Mouse (Mus musculus) bone marrow, adult 2 months (tissue): Measurements from ENCODE around the gene Nrf1.

Experiments used
- CTCF ChIP-seq: fragments of 200-500 bp; IDR thresholded peaks from 2 replicates; pipeline ENCODE4 v1.5.1; 2011; ENCODE audit warnings: low read length, control low read depth; ENCODE audit not compliant: control insufficient read depth, insufficient read depth
- POLR2A ChIP-seq: fragments of 200-500 bp; IDR thresholded peaks from 2 replicates; pipeline ENCODE4 v1.6.1; 2011; ENCODE audit warnings: low read depth, mild to moderate bottlenecking, control low read depth, low read length, borderline replicate concordance; ENCODE audit not compliant: control insufficient read depth

GRCm38 (mm10) chr6:30083307-30083706 lies 35.5 kb downstream of the Nrf1 start:
- TF ChIP-seq POLR2A, result no peak
- TF ChIP-seq CTCF, result no peak
